Mouse (Mus musculus) liver, embryonic 11.5 days (tissue): ENCODE data around the gene Mipol1. TPM values are rescaled to one million over a fixed set of nuclear protein-coding genes. Genes with fewer than 3 reads are reported as not detected.

ENCODE experiments used
- ATAC-seq: fragments of 200-750 bp; cut with Nextera tagmentation; replicated peaks from 2 replicates; pipeline ENCODE4 v1.8.0; 2017; ENCODE audit warnings: moderate number of reproducible peaks, mild to moderate bottlenecking, moderate TSS enrichment, moderate library complexity; ENCODE audit not compliant: low FRiP score
- DNase-seq: peaks from one replicate; pipeline ENCODE4 v3.0.0-alpha.2; 2017; ENCODE audit warnings: low spot score
- H3K27ac ChIP-seq: fragments of 300-500 bp; sonication (generic); 2 replicates; pipeline ENCODE4 v1.5.1; 2014; ENCODE audit warnings: mild to moderate bottlenecking, low read depth, low read length, control low read depth
- H3K27me3 ChIP-seq: fragments of 300-500 bp; sonication (generic); replicated peaks from 2 replicates; pipeline ENCODE4 v1.6.1; 2014; ENCODE audit warnings: low read length, mixed read lengths; ENCODE audit not compliant: control insufficient read depth, insufficient read depth
- H3K36me3 ChIP-seq: fragments of 300-500 bp; sonication (generic); 2 replicates; pipeline ENCODE4 v1.6.1; 2014; ENCODE audit warnings: mild to moderate bottlenecking, low read length, moderate library complexity, mixed read lengths; ENCODE audit not compliant: control insufficient read depth, insufficient read depth
- H3K4me1 ChIP-seq: fragments of 300-500 bp; sonication (generic); replicated peaks from 2 replicates; pipeline ENCODE4 v1.6.1; 2014; ENCODE audit warnings: low read length, mixed read lengths; ENCODE audit not compliant: control insufficient read depth, insufficient read depth
- H3K4me2 ChIP-seq: fragments of 300-500 bp; sonication (generic); 2 replicates; pipeline ENCODE4 v1.6.1; 2014; ENCODE audit warnings: mild to moderate bottlenecking, control low read depth, moderate library complexity
- H3K4me3 ChIP-seq: fragments of 300-500 bp; sonication (generic); 2 replicates; pipeline ENCODE4 v1.5.1; 2014; ENCODE audit warnings: low read depth, low read length, control low read depth
- H3K9ac ChIP-seq: fragments of 300-500 bp; sonication (generic); 2 replicates; pipeline ENCODE4 v1.6.1; 2014; ENCODE audit warnings: low read depth, low read length, control low read depth
- H3K9me3 ChIP-seq: fragments of 300-500 bp; sonication (generic); 2 replicates; pipeline ENCODE4 v1.6.1; 2016; ENCODE audit warnings: low read length, inconsistent platforms, mixed read lengths; ENCODE audit not compliant: control insufficient read depth
- WGBS: fragments of 180-500 bp; shearing (Covaris S2); extraction: QIAGEN DNeasy Blood & Tissue Kit; methylation state at CpG from one replicate; pipeline ENCODE4 v1.1.7; 2014; 5-methylcytosine and 5-hydroxymethylcytosine counted together
- polyA plus RNA-seq: library from polyadenylated mRNA; unstranded; fragments of >200 nt; fragmentation: Nextera tagmentation; extraction: Ambion mirVana; gene quantifications from 2 replicates; pipeline ENCODE4 v1.2.1, GENCODE M21; 2014

Mipol1 gene
- polyA plus RNA-seq, 1 experiment from 2014 or later = 11.0 TPM

DNA sequence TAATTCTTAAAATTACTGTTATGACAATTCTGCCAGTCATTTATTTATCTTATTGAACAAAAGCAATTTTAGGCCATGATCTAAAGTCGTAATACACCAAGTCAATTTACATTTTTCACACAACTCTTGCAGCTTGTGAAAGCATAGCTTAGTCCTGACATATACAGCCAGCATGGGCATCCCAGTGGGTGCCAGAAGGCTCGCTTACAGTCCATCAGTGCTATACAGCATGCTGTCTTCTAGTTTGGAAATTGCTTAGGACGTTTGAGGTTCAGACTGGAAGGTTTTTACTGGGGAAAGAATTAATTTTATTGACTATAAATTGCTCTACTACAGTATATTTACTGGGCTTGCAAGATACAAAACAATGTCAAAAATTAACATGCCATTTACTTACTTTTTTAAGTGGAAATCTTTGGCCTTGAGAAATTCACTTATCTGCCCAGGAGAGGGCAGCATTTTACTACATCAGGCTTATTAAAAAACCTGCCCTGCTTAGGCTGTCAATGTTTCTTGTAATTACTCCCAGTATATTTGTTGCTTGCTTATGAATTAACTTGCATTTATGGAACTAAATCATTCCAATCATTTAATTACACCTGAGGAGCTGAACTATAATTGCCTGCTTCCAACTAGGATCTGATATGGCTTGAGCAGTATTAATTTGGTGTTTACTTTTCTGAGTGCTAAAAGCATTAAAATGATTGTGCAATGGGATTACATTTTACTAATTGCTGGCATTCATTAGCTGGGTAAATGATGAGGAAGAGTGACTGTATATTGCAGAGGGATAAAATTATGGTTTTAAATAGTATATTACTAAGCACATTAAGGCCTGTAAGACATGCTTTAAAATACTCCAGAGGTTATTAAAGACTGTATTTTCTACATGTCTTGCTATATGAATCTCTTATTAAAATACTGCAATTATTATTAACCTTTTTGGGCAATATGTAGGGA, 51.2 kb downstream of the Mipol1 start:
- H3K9me3 ChIP-seq = no peaks in the 10 kb centered on the region
- H3K27me3 ChIP-seq = no peaks in the 10 kb centered on the region
- no peak overlapping the region for H3K9ac ChIP-seq
- DNase-seq (no peak), ATAC-seq (0 out of 2 replicates have a peak, but pooled peaks have one; percentile 29)
- no peaks in the 10 kb centered on the region for H3K4me1 ChIP-seq
- no peak overlapping the region for H3K27ac ChIP-seq
- no peaks in the 10 kb centered on the region for H3K36me3 ChIP-seq
- no peak overlapping the region for H3K4me2 ChIP-seq
- WGBS = 49% methylated on average over 3 of the region's 3 CpGs
- no peak overlapping the region for H3K4me3 ChIP-seq

GRCm38 (mm10) chr12:57285303-57286059, 55.3 kb downstream of the Mipol1 start:
- DNase-seq = no peak
- H3K4me2 ChIP-seq = no peak overlapping the region
- H3K4me1 ChIP-seq = no peaks in the 10 kb centered on the region
- no peak for ATAC-seq
- WGBS = 79% methylated on average over 5 of the region's 5 CpGs
- no peak overlapping the region for H3K4me3 ChIP-seq
- no peak overlapping the region for H3K9ac ChIP-seq
- no peaks in the 10 kb centered on the region for H3K27me3 ChIP-seq
- no peaks in the 10 kb centered on the region for H3K36me3 ChIP-seq
- no peaks in the 10 kb centered on the region for H3K9me3 ChIP-seq
- H3K27ac ChIP-seq = no peak overlapping the region

- Histone ChIP-seq H3K4me2 (no peak overlapping the region), H3K4me1 (no peaks in the 10 kb centered on the region), H3K27me3 (no peaks in the 10 kb centered on the region), H3K4me3 (no peak overlapping the region), H3K9me3 (no peaks in the 10 kb centered on the region), H3K9ac (no peak overlapping the region), H3K27ac (no peak overlapping the region), H3K36me3 (no peaks in the 10 kb centered on the region)
- WGBS = 85% methylated on average over 4 of the region's 4 CpGs
- ATAC-seq (no peak), DNase-seq (no peak)
These were observed 77.1 kb downstream of the Mipol1 start for GRCm38 (mm10) chr12:57307337-57307736.

DNA sequence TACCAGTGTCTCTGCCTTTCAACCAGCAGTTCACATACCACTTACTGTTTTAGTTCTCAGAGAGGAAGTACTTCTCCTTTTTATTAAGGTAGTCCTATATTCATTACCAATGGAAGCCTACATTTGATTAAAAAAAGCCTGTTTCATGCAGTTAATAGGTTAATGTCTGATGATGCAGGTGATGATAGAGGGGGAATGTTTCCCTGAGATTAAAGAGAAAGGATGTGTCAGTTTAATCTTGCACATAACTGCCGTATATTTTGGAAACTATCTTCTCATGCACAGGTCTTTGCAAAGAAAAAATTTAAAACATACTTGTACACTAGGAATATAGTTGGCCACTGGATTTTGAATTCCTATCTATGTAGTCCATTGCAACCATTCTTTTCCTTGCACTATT, 77.5 kb downstream of the Mipol1 start:
- WGBS = 75% methylated on average over 1 of the region's 1 CpGs
- no peak for ATAC-seq

DNA sequence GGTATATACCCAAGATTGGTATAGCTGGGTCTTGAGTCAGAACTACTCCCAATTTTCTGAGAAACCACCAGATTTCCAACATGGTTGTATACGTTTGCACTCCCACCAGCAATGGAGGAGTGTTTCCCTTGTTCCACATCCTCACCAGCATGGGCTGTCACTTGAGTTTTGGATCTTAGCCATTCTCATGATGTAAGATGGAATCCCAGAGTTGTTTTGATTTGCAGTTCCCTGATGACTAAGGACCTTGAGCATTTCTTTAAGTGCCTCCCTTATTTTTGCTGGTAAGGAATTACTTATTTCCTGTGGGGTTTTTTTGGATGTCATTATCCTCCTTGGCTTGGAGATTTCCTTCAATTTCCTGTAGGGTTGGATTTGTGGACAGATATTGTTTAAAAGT, 108.8 kb downstream of the Mipol1 start:
- DNase-seq (no peak), ATAC-seq (no peak)
- WGBS = 68% methylated on average over 1 of the region's 1 CpGs
- Histone ChIP-seq H3K9ac (no peak overlapping the region), H3K4me3 (no peak overlapping the region), H3K4me1 (no peaks in the 10 kb centered on the region), H3K4me2 (no peak overlapping the region), H3K27me3 (no peaks in the 10 kb centered on the region), H3K36me3 (no peaks in the 10 kb centered on the region), H3K9me3 (no peaks in the 10 kb centered on the region), H3K27ac (no peak overlapping the region)

More for the DNA sequence above, 77.5 kb downstream of the Mipol1 start:
- H3K36me3 ChIP-seq = no peaks in the 10 kb centered on the region
- no peak for DNase-seq
- H3K4me1 ChIP-seq = no peaks in the 10 kb centered on the region
- no peaks in the 10 kb centered on the region for H3K9me3 ChIP-seq
- H3K4me3 ChIP-seq = no peak overlapping the region
- H3K4me2 ChIP-seq = no peak overlapping the region
- no peak overlapping the region for H3K27ac ChIP-seq
- no peak overlapping the region for H3K9ac ChIP-seq
- H3K27me3 ChIP-seq = no peaks in the 10 kb centered on the region

DNA sequence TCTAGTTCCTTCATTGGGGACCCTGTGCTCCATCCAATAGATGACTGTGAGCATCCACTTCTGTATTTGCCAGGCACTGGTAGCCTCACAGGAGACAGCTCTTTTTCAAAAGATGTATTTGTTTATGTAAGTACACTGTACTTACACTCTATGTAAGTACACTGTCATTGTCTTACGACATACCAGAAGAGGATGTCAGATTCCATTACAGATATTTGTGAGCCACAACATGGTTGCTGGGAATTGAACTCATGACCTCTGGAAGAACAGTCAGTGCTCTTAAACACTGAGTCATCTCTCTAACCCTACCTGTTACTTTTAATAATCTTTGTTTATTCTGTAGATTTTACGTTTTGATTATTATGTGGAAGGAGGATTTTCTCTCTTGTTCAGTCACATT, 109.9 kb downstream of the Mipol1 start:
- no peaks in the 10 kb centered on the region for H3K36me3 ChIP-seq
- no peaks in the 10 kb centered on the region for H3K4me1 ChIP-seq
- DNase-seq = no peak
- no peak overlapping the region for H3K27ac ChIP-seq
- ATAC-seq = no peak
- H3K9ac ChIP-seq = no peak overlapping the region
- no peak overlapping the region for H3K4me3 ChIP-seq
- no peaks in the 10 kb centered on the region for H3K27me3 ChIP-seq
- no peaks in the 10 kb centered on the region for H3K9me3 ChIP-seq
- no peak overlapping the region for H3K4me2 ChIP-seq
- WGBS = 74% methylated on average over 2 of the region's 2 CpGs

DNA sequence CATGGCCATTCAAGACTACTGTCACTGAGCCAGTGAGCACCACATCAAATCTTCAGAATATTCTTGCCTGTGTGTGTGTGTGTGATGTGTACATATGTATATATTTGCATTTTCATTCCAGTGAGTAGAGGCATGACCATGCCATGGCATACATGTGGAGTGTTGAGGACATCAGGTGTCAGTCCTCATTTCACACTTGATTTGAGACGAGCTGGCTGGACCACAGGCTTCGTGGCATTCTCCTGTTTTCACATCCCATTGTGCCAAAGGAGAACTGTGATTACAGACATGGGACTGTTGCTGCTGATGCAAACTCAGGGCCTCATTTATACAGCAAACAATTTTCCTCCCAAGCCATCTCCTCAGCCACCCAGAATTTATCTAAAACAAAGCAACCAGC, 132.5 kb downstream of the Mipol1 start:
- no peaks in the 10 kb centered on the region for H3K9me3 ChIP-seq
- ATAC-seq (no peak), DNase-seq (no peak)
- H3K9ac ChIP-seq = no peak overlapping the region
- H3K4me3 ChIP-seq = no peak overlapping the region
- WGBS = 76% methylated on average over 2 of the region's 2 CpGs
- H3K27ac ChIP-seq = no peak overlapping the region
- H3K4me1 ChIP-seq = no peaks in the 10 kb centered on the region
- H3K36me3 ChIP-seq = no peaks in the 10 kb centered on the region
- H3K27me3 ChIP-seq = no peaks in the 10 kb centered on the region
- H3K4me2 ChIP-seq = no peak overlapping the region

GRCm38 (mm10) chr12:57364027-57364426, 133.8 kb downstream of the Mipol1 start:
- WGBS = 82% methylated on average over 7 of the region's 7 CpGs
- Histone ChIP-seq H3K4me1 (no peaks in the 10 kb centered on the region), H3K4me2 (no peak overlapping the region), H3K27ac (no peak overlapping the region), H3K27me3 (no peaks in the 10 kb centered on the region), H3K36me3 (no peaks in the 10 kb centered on the region), H3K4me3 (no peak overlapping the region), H3K9ac (no peak overlapping the region), H3K9me3 (no peaks in the 10 kb centered on the region)
- DNase-seq (no peak), ATAC-seq (no peak)
